Mouse (Mus musculus) urinary bladder, adult 18-20 months (tissue): ENCODE measurements around the gene Celsr2.

Experiments used
- DNase-seq, 2 experiments: peaks; one replicate each; pipeline ENCODE4 v3.0.0; 2022; ENCODE audit warnings: low spot score in 2 of 2, mixed read lengths in 2 of 2

Celsr2 gene

GRCm38 (mm10) chr3:108414857-108415830 lies at the start of gene Celsr2:
Gene Celsr2, minus strand, starts transcription at chr3:108415552.
- no peak for DNase-seq

GRCm38 (mm10) chr3:108458866-108459265 lies 43.5 kb upstream of the Celsr2 start:
- peak; percentile 44 to 49 for DNase-seq

GRCm38 (mm10) chr3:108458380-108458779 lies 43.0 kb upstream of the Celsr2 start:
- peak in 1 of 2 experiments; percentile 41 for DNase-seq

- no peak for DNase-seq
Measured at GRCm38 (mm10) chr3:108454172-108454571, 38.8 kb upstream of the Celsr2 start.

- no peak for DNase-seq
Measured at GRCm38 (mm10) chr3:108451969-108452368, 36.6 kb upstream of the Celsr2 start.

GRCm38 (mm10) chr3:108445366-108445705 lies 30.0 kb upstream of the Celsr2 start:
- no peak for DNase-seq

- peak; percentile 81 to 86 for DNase-seq
Measured at GRCm38 (mm10) chr3:108444698-108445365, 29.5 kb upstream of the Celsr2 start, which contains the start of gene Sars. Gene Sars, minus strand, starts transcription at chr3:108445209.

GRCm38 (mm10) chr3:108444029-108444428 lies 28.7 kb upstream of the Celsr2 start:
- DNase-seq = peak in 1 of 2 experiments; percentile 39

GRCm38 (mm10) chr3:108436380-108436714 lies 21.0 kb upstream of the Celsr2 start:
- DNase-seq = no peak

- no peak for DNase-seq
Measured at GRCm38 (mm10) chr3:108435701-108436379, 20.5 kb upstream of the Celsr2 start.

- DNase-seq = no peak
Measured at GRCm38 (mm10) chr3:108433881-108434495, 18.6 kb upstream of the Celsr2 start.

GRCm38 (mm10) chr3:108433188-108433880 lies 18.0 kb upstream of the Celsr2 start:
- no peak for DNase-seq

GRCm38 (mm10) chr3:108432542-108433187 lies 17.3 kb upstream of the Celsr2 start:
- no peak for DNase-seq

- DNase-seq = no peak
Measured at GRCm38 (mm10) chr3:108425624-108426018, 10.3 kb upstream of the Celsr2 start.

- DNase-seq = no peak
Measured at GRCm38 (mm10) chr3:108424944-108425623, 9.7 kb upstream of the Celsr2 start.

GRCm38 (mm10) chr3:108423844-108424801 lies 8.8 kb upstream of the Celsr2 start:
- peak; percentile 59 to 66 for DNase-seq

GRCm38 (mm10) chr3:108423006-108423405 lies 7.7 kb upstream of the Celsr2 start:
- no peak for DNase-seq

GRCm38 (mm10) chr3:108415831-108416223 lies 475 bp upstream of the Celsr2 start:
- DNase-seq = peak; percentile 39 to 59
